Mouse (Mus musculus): Measurements from ENCODE around the gene Olfr1310.
"Not testable (repeated sequence)": the region's sequence is repeated elsewhere in the genome, so short reads cannot be mapped to it uniquely, and the experiment has no call there.

Olfr1310 gene

DNA sequence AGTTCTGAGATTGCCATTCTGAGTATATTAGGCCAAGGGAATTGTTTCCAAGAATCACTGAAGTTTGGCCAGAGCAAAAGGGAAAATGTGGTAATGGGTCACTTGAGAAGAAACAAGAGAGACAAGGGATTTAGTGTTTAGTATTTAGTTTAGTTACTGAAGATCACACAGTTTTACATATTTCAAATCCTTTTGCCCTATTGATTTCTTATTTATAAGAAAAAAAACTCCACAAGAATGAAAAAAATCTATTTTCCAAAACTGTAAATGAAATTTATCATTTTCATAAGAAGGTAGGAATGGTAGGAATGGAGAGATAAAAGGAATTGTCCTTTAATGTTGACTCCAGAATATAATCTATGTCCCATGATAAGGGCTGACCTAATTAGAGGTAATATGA is at the start of gene Olfr1310:
Gene Olfr1310, minus strand, starts transcription at position 101 of the 400 bp plus-strand sequence.
- CTCF ChIA-PET, result no interaction called here

GRCm38 (mm10) chr2:112050138-112050537 is 37.6 kb upstream of the Olfr1310 start, which contains the start of gene Olfr1312:
Gene Olfr1312, minus strand, starts transcription at chr2:112050238.
- CTCF ChIA-PET, result no interaction called here

GRCm38 (mm10) chr2:112026971-112027370 is 14.5 kb upstream of the Olfr1310 start:
- CTCF ChIA-PET, result not testable (repeated sequence)

- CTCF ChIA-PET, result no interaction called here
Measured at GRCm38 (mm10) chr2:112024312-112024711, 11.8 kb upstream of the Olfr1310 start, which contains the start of gene Olfr1311. Gene Olfr1311, minus strand, starts transcription at chr2:112024412.

GRCm38 (mm10) chr2:112014900-112015299 is 2.4 kb upstream of the Olfr1310 start:
- CTCF ChIA-PET, result no interaction called here

DNA sequence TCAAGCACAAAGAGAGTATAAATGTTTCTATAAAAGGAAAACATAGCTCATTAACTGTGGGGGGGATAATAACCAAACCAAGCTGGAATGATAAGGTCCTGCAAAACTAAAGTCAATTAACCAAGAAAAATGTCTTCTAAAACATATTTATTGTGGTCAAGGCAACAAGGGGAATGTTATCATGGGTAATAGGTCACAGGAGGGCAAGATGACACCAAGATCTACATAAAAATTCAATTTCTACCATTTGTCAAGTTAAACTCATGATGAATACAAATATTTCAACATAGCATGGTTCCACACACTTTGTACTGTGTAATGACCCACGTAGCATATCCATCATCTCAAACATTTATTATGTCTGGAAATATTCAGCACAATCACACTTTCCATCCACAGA is 22.3 kb downstream of the Olfr1310 start, which contains the start of gene Olfr1309:
Gene Olfr1309, minus strand, starts transcription at position 101 of the 400 bp plus-strand sequence.
- CTCF ChIA-PET, result no interaction called here

DNA sequence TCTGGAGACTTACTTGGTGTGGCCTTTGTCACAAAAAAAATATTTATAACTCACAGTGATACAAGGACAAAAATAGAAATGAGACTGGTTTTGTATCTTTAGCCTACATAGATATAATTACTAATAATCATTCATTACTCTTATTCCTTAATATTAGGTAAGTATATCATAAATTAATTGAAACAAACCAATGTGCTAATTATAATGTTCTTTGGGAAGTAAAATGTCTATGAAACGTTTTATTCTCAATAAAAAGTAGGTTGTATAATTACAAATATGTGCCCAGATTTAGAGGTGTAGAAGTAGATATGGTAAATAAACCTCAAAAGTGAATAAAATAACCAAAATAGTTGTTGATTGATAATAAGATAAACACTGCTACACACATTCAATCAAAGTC is 47.7 kb downstream of the Olfr1310 start, which contains the start of gene Olfr1308:
Gene Olfr1308, minus strand, starts transcription at position 101 of the 400 bp plus-strand sequence.
- CTCF ChIA-PET, result no interaction called here
